Mouse (Mus musculus): ENCODE measurements around the gene Olfr1392. TPM values are rescaled to one million over a fixed set of nuclear protein-coding genes. Genes with fewer than 3 reads are reported as not detected.

The Olfr1392 gene
- total RNA-seq, 1 experiment from 2014 or later = not detected

- no peak for DNase-seq
Measured at GRCm38 (mm10) chr11:49322442-49322841, 37.4 kb downstream of the Olfr1392 start, which contains the start of gene Olfr1391. Gene Olfr1391 (plus strand): TSS chr11:49322742.

- DNase-seq = no peak
Measured at GRCm38 (mm10) chr11:49326726-49327125, 41.6 kb downstream of the Olfr1392 start.

- DNase-seq = no peak
Measured at GRCm38 (mm10) chr11:49329686-49330085, 44.6 kb downstream of the Olfr1392 start.

- no peak for DNase-seq
Measured at GRCm38 (mm10) chr11:49334888-49335287, 49.8 kb downstream of the Olfr1392 start, which contains the start of gene Olfr1390. Gene Olfr1390 (plus strand): TSS chr11:49335188.

GRCm38 (mm10) chr11:49337150-49337832, 52.2 kb downstream of the Olfr1392 start:
- no peak for DNase-seq

Other genes starting within 250 kb of the Olfr1392 start
- 3.4 and 9.1 TPM in 2 replicates for gene 9930111J21Rik2, start 234.0 kb upstream of the Olfr1392 start, total RNA-seq (2021)
- 0.44 and 3.5 TPM in 2 replicates for gene Tgtp2, start 221.1 kb upstream of the Olfr1392 start, total RNA-seq (2021)
- gene Ifi47, start 208.7 kb upstream of the Olfr1392 start, total RNA-seq (2021) = 5.1 and 8.9 TPM in 2 replicates
- 0.53 and 0.67 TPM in 2 replicates for gene Olfr1396, start 170.4 kb upstream of the Olfr1392 start, total RNA-seq (2021)
- gene Olfr1395, start 143.0 kb upstream of the Olfr1392 start, total RNA-seq (2021) = not detected in 2 replicates
- not detected in 2 replicates for gene Olfr1394, start 130.9 kb upstream of the Olfr1392 start, total RNA-seq (2021)
- gene Btnl9, start 98.1 kb upstream of the Olfr1392 start, total RNA-seq (2021) = 32.0 and 38.6 TPM in 2 replicates
- 33.2 and 36.9 TPM in 2 replicates for gene Zfp62, start 82.0 kb upstream of the Olfr1392 start, total RNA-seq (2021)
- 95.9 and 96.7 TPM in 2 replicates for gene Mgat1, start 41.1 kb upstream of the Olfr1392 start, total RNA-seq (2021)
- not detected in 2 replicates for gene Olfr1393, start 7.0 kb upstream of the Olfr1392 start, total RNA-seq (2021)
- not detected in 2 replicates for gene Olfr10, start 19.5 kb downstream of the Olfr1392 start, total RNA-seq (2021)
- gene Olfr1391, start 37.5 kb downstream of the Olfr1392 start, total RNA-seq (2021) = not detected in 2 replicates
- gene Olfr1390, start 49.9 kb downstream of the Olfr1392 start, total RNA-seq (2021) = not detected in 2 replicates
- not detected in 2 replicates for gene Olfr1389, start 137.8 kb downstream of the Olfr1392 start, total RNA-seq (2021)
- gene Olfr1388, start 151.3 kb downstream of the Olfr1392 start, total RNA-seq (2021) = 0.15 and 0.19 TPM in 2 replicates
- not detected in 2 replicates for gene Olfr1387, start 170.1 kb downstream of the Olfr1392 start, total RNA-seq (2021)
- gene Olfr1386, start 179.8 kb downstream of the Olfr1392 start, total RNA-seq (2021) = not detected in 2 replicates
- gene Olfr1385, start 203.8 kb downstream of the Olfr1392 start, total RNA-seq (2021) = not detected in 2 replicates
- gene Olfr1384, start 221.4 kb downstream of the Olfr1392 start, total RNA-seq (2021) = not detected in 2 replicates
- gene Olfr1383, start 234.4 kb downstream of the Olfr1392 start, total RNA-seq (2021) = 0.53 and 0.93 TPM in 2 replicates
- not detected in 2 replicates for gene Olfr1382, start 243.0 kb downstream of the Olfr1392 start, total RNA-seq (2021)